Mouse (Mus musculus) small intestine, adult 2 months (tissue): ENCODE measurements around the gene Itm2b. TPM values are rescaled to one million over a fixed set of nuclear protein-coding genes. Genes with fewer than 3 reads are reported as not detected.

Source experiments
- H3K27ac ChIP-seq: fragments of 200-500 bp; 2 replicates; pipeline ENCODE4 v1.5.1; 2012; ENCODE audit warnings: low read depth, low read length, control low read depth, inconsistent platforms; ENCODE audit not compliant: insufficient read depth
- H3K27me3 ChIP-seq: fragments of 200-500 bp; 2 replicates; pipeline ENCODE4 v1.6.1; 2012; ENCODE audit warnings: mild to moderate bottlenecking, moderate library complexity, low read length, inconsistent platforms; ENCODE audit not compliant: control insufficient read depth, insufficient read depth
- H3K36me3 ChIP-seq: fragments of 200-500 bp; 2 replicates; pipeline ENCODE4 v1.6.1; 2012; ENCODE audit warnings: mild to moderate bottlenecking, low read length, control low read depth, inconsistent platforms; ENCODE audit not compliant: control insufficient read depth, insufficient read depth
- H3K4me1 ChIP-seq: fragments of 200-500 bp; 2 replicates; pipeline ENCODE4 v1.6.1; 2012; ENCODE audit warnings: low read length, inconsistent platforms, mixed read lengths; ENCODE audit not compliant: control insufficient read depth, insufficient read depth, insufficient read length
- H3K4me3 ChIP-seq: fragments of 200-500 bp; 2 replicates; pipeline ENCODE4 v1.5.1; 2012; ENCODE audit warnings: low read depth, mild to moderate bottlenecking, control low read depth, inconsistent platforms, low read length, moderate library complexity
- CTCF ChIP-seq: fragments of 200-500 bp; IDR thresholded peaks from 2 replicates; pipeline ENCODE4 v1.5.1; 2012; ENCODE audit warnings: low read depth, mild to moderate bottlenecking, control low read depth, inconsistent platforms, low read length, moderate library complexity, mixed read lengths; ENCODE audit not compliant: insufficient replicate concordance, insufficient read length; ENCODE audit errors: extremely low read depth
- POLR2A ChIP-seq: fragments of 200-500 bp; IDR thresholded peaks from 2 replicates; pipeline ENCODE4 v1.6.1; 2012; ENCODE audit warnings: low read depth, mild to moderate bottlenecking, control low read depth, inconsistent platforms, low read length, moderate library complexity
- WGBS: fragments of 180-500 bp; shearing (Covaris S2); methylation state at CpG from one replicate; pipeline ENCODE4 v1.1.7; 2018; 5-methylcytosine and 5-hydroxymethylcytosine counted together
- polyA plus RNA-seq: library from polyadenylated mRNA; depleted of rRNA; stranded (reverse); fragments of >200 nt; gene quantifications from 2 replicates; pipeline ENCODE4 v1.2.3, GENCODE M21; 2012

Itm2b gene
- polyA plus RNA-seq, 1 experiment, result 990 TPM

- Histone ChIP-seq H3K27me3 (no peaks in the 10 kb centered on the region), H3K4me1 (peaks cover 4% of the 10 kb centered on the region; the same call in 1 of the 2 replicates), H3K36me3 (peaks cover 4% of the 10 kb centered on the region), H3K4me3 (peak within 1 kb of the TSS; percentile 99), H3K27ac (peak within 1 kb of the TSS; percentile 84)
- TF ChIP-seq POLR2A, result peak; percentile 13; the same call in 1 of the 2 replicates
- no peak for TF ChIP-seq CTCF
- under 1% methylated on average over 134 of the region's 135 CpGs for WGBS
Measured at GRCm38 (mm10) chr14:73325456-73326381, 59.4 kb downstream of the Itm2b start, which contains the start of gene Rb1. Gene Rb1 (minus strand): TSS chr14:73325822.

- peak overlapping the region; percentile 84 for H3K27ac ChIP-seq
- no peaks in the 10 kb centered on the region for H3K27me3 ChIP-seq
- H3K4me1 ChIP-seq, result peaks cover 4% of the 10 kb centered on the region; the same call in 1 of the 2 replicates
- 1% methylated on average over 55 of the region's 55 CpGs for WGBS
- H3K4me3 ChIP-seq, result peak overlapping the region; percentile 99
- TF ChIP-seq POLR2A (no peak), CTCF (no peak)
- peaks cover 5% of the 10 kb centered on the region for H3K36me3 ChIP-seq
Measured at GRCm38 (mm10) chr14:73324634-73325455, 60.2 kb downstream of the Itm2b start.

- TF ChIP-seq CTCF (no peak), POLR2A (no peak)
- Histone ChIP-seq H3K27ac (peak overlapping the region; percentile 37), H3K36me3 (peaks cover 6% of the 10 kb centered on the region), H3K4me1 (peaks cover 4% of the 10 kb centered on the region; the same call in 1 of the 2 replicates), H3K27me3 (no peaks in the 10 kb centered on the region), H3K4me3 (no peak overlapping the region)
- WGBS, result 76% methylated on average over 2 of the region's 2 CpGs
Measured at GRCm38 (mm10) chr14:73323965-73324364, 61.1 kb downstream of the Itm2b start.

- 18% methylated on average over 3 of the region's 3 CpGs for WGBS
- Histone ChIP-seq H3K36me3 (peaks cover 9% of the 10 kb centered on the region), H3K4me3 (no peak overlapping the region), H3K4me1 (peaks cover 4% of the 10 kb centered on the region; the same call in 1 of the 2 replicates), H3K27me3 (no peaks in the 10 kb centered on the region), H3K27ac (peak overlapping the region; percentile 68; the same call in 1 of the 2 replicates)
- TF ChIP-seq CTCF (no peak), POLR2A (peak; percentile 30; the same call in 1 of the 2 replicates)
Measured at GRCm38 (mm10) chr14:73322142-73322541, 62.9 kb downstream of the Itm2b start.

DNA sequence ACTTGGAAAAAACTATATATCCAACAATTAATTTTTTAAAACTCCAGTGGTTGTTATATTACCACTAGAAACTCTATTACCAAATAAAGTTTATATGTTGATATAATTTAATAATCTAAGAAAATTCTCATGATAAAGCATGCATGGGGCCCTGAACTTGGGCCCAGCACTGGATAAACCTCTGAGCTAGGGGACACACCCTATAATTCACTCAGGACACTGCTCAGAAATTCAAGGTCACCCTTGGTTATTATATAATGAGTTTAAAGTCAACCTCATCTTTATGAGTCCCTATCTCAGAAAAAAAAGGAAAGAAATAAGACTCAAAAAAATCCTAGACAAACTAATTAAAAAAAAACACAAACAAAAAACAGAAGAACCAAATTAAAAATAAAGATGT is 68.2 kb downstream of the Itm2b start:
- Histone ChIP-seq H3K36me3 (peaks cover 10% of the 10 kb centered on the region), H3K27ac (no peak overlapping the region), H3K4me1 (peaks cover 4% of the 10 kb centered on the region; the same call in 1 of the 2 replicates), H3K4me3 (no peak overlapping the region), H3K27me3 (no peaks in the 10 kb centered on the region)
- TF ChIP-seq POLR2A (no peak), CTCF (no peak)

DNA sequence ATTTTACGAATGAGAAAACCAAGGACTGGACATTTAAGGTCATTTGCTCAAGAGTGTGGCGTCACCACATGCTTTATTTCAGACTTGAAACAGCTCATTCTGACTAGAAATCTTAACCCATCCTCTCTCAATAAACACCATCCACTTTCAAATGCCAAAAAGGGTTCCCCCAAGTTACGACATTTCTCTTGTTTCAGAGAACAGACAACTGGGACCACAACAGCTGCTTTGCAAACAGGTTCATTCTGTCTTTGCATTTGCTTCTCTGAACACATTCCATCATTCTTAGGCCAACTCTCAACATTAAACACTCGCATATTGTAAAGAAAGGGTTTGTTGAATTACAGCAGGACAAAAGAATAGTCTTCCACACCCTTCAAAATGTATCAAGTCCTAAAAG is 71.2 kb downstream of the Itm2b start:
- H3K27ac ChIP-seq, result no peak overlapping the region
- peaks cover 7% of the 10 kb centered on the region; the same call in 1 of the 2 replicates for H3K4me1 ChIP-seq
- TF ChIP-seq CTCF, result no peak
- no peak for TF ChIP-seq POLR2A
- no peaks in the 10 kb centered on the region for H3K27me3 ChIP-seq
- WGBS, result 94% methylated on average over 4 of the region's 4 CpGs
- H3K36me3 ChIP-seq, result peaks cover 3% of the 10 kb centered on the region
- H3K4me3 ChIP-seq, result no peak overlapping the region
